Mouse (Mus musculus) frontal cortex, adult (tissue): Measurements from ENCODE around the gene Ankrd33.

Experiments
- ATAC-seq: cut with Nextera tagmentation; 2 replicates; pipeline ENCODE4 v1.9.2; 2017; ENCODE audit warnings: mild to moderate bottlenecking, moderate library complexity, mixed read lengths; ENCODE audit not compliant: low TSS enrichment

The Ankrd33 gene

DNA sequence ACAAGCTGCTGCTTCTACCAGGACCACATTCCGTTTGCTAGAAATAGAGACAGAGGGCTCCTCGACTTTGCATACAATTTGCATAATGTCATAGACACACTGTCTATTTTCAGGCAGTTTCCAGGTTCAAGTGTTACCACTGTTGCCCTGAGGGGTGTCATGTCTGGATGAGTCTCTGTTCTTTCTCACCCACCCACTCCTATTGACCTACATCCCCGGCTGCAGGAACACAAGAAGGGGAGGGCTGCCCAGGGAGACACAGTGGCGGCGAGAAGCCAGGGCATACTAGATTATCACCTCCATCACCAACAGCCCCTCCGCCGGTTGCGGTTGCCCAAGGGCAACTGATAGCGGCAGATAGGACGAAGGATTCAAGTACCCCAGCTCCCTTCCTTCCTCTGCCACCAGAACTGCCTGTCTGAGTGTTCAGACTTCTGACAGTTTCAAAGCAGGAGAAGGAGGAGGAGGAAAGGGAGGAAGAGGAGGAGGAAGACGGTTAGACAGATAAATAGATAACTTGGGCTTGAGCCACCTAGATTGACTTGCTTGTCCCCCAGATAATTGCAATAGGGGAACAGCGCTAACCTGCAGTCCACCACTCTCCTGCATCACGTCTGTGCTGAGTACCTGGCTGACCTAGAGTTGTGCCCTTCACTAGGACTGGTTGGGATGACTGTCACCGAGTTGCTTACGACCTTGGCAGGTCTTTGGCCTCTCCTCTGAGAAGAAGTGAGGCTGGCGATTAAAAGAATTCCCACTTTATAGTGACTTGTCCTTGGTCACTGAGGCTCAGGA lies 31.8 kb downstream of the Ankrd33 start:
- peak; percentile 35; the same call in 1 of the 2 replicates for ATAC-seq

DNA sequence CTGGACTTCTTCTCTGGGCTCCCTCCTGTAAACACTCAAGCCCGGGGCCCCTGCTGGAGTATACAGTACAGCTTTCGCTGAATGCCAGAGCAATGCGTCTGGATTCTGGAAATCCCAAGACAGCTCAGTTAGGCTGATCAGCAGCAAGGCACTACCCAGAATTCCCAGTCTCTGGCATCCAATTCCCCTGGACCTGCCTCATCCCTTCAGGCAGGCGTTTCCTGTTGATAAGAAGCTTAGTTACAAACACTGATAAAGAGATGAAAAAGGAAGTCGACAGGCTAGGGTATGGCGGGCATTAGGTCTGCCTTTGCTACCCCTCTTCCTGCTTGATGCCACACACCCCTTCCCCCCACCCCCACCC lies 32.3 kb downstream of the Ankrd33 start:
- no peak for ATAC-seq

DNA sequence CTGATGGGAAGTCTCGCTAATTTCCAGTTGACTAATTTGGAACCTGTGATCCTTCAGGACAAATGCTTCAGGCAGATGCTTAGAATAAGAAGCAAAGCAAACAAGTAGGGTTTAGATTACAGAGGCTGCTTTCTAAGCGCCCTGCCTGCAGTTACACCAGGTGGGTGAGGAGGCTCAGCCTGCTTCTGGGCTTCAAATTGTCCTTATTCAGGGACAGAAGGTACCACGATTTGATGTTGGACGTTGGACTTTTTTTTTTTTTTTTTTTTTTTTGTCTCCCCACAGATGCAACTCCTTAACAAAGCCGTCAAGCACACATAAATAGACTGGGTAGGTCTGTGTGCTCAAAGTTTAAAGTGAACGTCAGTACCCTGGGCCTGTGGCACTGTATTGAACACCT lies 33.0 kb downstream of the Ankrd33 start:
- ATAC-seq, result no peak

DNA sequence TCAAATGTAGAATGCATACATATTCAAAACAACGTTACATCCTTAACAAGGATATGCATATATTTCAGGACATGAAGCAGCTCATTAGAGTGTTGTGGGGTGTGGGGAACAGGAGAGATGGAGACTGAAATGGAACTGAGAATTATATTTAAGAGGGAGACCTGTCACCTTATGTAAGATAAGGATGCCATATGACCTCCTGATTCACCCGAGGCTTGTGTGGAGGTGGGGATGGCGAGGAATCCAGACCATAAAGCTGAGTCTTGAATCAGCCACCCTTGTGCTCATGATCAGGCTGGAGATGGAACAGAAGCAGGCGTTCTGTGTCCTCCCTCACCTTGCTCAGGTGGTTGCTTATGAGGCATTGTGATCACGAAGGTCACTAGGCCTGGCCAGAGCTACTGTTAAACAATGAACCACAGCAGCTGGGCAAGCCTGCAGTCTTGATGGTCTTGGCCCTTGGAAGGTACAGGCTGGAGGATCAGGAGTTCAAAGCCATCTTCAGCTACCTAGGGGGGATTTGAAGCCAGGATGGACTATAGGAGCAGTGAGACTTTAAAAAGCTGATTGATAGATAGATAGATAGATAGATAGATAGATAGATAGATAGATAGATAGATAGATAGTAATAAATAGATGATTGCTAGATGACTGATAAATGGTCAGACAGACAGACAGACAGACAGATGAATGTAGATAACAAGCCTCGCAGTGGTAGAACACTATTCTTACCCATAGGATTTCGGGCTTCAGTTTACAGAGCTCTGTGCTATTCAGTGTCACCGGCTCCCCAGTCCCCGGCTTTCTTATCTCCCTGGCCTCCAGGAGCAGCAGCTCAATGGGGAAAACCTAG lies 36.1 kb downstream of the Ankrd33 start:
- no peak for ATAC-seq

DNA sequence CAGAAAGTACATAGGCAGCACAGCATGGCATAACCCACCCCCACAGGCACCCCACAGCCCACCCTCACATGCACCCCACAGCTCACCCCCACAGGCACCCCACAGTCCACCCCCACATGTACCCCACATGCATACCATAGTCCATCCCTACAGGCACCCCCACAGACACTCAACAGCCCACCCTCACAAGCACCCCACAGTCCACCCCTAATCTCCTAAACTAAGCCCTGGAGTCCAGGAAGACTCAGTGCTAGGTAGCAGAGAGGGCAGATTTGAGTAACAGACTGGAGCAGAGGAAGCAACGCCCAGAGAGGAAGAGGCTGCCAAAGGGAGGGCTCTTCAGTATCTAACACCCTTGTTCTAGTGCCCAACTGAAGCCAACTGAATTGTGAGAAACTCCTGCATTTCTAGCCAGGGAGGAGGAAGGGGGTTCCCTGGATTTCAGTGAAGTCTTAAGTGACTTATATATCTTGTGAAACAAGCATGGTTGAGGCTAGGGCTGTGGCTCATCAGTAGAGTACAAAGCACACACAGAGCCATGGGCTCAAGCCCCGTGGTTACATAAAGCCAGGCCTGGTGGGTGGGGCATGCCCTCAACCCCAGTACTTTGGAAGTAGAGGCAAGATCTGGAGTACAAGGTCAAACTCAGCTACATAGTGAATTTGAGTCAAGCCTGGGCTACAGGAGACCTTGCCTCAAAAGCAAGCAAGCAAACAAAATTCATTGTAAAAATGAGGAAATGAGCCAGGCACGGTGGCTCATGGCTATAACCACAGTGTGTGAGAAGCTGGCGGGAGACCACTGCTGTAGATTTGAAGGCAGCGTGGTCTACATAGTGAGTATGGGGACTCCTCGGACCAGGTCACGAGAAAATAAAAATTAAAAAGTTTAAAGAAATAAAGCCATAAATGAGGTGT lies 39.4 kb downstream of the Ankrd33 start:
- no peak for ATAC-seq

DNA sequence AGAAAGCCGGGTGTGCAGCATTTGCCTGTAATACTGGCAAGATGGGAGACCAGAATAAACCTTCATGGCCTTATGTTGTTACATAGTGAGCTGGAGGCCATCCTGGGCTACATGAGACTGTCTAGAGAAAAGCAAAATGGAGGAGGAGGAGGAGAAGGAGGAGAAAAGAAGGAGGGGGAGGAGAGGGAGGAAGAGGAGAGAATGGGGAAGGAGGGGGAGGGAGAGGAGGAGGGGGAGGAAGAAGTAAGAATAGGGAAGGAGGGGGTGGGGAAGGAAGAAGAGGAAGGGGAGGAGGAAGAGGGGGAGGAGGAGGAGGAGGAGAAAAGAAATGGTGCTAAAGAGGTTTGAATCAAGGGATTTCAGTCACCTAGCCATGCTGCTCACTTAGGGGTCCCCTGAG lies 44.6 kb downstream of the Ankrd33 start:
- ATAC-seq, result no peak

DNA sequence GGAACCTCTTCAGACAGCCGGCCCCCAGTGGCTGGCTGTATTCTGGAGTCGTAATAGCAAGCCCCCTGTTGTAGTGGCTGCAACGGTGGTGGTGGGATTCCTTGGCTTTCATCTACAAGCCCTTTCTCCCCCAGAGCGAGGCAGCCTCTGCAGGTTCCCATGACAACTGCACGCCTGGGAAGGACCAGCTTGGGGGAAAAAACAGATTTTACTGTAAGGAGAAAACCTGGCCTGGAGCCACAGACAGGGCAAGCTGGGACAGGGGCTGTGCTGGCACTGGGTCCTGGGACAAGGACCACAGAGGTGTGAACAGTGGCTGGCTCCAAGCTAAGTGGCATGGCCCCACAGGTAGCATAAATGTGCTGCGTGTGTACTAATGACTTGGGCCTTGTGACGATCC lies 45.0 kb downstream of the Ankrd33 start:
- peak; percentile 53 for ATAC-seq

DNA sequence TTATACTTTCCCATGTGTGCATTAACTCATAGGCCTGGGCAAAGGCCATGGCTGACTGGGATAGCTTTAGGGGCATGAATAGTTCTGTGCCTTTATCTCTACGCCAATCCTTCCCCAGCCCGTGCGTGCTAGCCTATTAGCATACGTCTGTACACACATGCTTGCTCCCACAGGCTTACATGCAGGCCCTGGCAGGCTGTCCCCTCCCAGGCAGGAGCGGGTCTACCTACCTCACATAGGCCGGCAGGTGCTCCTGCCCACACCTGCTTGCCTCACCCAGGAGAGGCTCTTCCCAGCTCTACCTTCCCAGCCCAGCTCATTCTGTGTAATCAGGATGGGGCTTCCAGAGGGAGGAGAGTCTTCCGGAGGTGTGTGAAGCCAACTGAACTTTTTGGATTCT lies 46.0 kb downstream of the Ankrd33 start:
- ATAC-seq, result no peak

DNA sequence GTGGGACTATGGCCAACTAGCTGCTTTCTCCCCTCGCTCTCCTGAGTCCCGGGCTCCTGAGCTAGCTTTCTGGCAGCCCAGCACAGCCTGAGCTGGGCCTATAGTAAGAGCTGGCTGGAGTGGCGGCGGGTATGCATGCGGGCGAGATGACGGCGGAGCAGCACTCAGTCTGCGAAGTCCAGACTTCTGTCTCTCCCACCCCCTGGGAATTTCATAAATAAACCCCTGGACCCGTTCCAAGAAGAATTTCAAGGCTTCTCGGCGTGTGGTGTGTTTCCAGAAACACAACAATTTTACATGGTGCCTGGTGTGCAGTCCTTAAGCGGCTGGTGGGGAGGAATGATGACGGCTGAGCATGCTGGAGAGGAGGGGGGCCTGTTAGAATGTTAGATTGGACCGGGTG lies 47.5 kb downstream of the Ankrd33 start:
- ATAC-seq, result peak; percentile 60

DNA sequence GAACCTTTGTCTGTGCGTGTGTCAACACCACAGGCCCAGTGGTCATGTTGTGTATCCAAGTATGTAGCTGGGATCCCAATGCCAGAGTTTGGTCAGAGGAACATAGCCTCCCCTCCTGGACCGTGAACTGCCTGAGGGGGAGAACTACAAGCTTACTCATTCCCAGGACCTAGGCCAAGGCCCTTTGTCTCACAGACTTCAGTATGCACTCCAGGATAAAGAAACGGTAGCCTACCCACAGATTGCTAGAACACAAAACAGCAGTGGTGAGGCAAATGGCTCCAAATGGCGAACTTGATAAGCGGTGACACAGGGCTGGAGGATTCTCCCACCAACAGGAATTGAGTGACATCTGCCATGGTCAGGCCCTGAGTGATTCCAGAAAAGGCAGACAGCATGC lies 48.3 kb downstream of the Ankrd33 start:
- ATAC-seq, result no peak

DNA sequence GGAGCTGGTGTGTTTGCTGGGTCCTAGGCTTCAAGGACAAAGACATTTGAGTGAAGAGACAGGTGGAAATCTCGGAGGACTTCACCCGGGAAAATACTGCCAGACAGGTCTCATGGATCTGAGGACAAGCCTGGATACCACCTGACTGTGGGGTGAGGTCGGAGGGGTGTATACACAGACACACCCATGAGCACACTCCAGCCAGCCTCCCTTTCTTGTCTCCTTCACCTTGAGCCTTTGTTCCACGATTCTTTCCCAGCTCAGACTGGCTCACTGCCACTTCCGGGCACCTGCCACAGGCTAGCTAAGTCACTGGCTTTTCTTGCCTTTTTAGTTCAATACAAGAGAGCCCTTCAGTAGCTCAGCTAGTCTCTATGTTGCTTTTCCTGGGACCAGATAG lies 48.7 kb downstream of the Ankrd33 start:
- ATAC-seq, result no peak

DNA sequence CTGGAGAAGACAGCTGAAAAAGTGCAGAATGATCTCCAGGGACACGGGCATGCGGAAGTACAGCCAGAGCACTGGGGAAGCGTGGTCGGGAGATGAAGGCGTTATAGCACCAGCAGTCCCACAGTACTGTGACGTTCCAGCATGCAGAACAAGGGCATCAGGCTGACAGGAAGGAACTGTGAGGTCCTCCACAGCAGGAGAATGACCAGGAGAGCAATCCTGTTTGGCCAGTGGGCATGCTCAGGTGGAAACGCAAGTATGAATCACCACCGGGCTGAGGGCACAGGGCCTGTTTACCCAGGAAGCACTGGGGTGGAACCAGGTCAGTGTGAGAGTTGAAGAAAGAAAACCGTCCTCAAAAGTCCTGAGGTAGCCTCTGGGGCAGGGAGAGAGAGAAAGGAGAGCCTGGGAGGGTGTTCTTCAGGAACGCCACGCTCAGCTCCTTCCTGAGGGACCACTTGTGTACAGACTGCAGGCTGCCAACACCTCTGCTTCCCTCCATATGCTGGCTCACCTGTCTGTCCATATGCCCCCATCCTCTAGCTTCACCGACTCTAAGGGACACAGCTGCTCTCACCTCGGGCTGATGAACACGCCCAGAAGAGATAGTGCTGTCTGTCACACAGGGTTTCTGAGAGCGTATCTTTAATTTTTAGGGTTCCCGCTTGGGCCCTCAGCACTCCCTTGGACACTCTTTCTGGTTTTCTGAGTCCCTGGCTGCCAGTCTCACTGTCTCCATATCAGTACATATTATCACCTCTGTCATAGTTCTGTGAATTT lies 50.3 kb downstream of the Ankrd33 start:
- no peak for ATAC-seq

DNA sequence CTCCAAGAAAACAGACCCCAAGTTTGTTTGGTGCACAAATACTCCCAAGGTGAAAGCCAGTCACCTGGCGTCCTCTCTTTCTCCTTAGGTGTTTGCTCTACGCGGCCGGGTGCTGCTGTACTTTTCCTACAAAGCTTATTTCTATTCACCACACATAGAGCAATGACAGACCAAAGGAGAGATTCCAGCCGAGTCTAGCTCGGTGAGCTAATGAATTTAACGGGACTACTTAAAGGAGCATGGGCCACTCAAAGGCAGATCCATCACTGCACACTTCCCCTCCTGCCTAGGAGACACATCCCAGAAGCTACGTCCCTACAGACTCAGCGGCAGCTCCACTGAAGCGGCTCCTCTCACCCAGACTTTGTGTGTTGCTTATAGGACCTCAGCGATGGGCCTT lies 52.0 kb downstream of the Ankrd33 start:
- no peak for ATAC-seq
